Mouse (Mus musculus) cerebellum, adult 8-10 months (tissue): ENCODE measurements around the gene Pkdrej.

Experiments
- DNase-seq: peaks from one replicate; pipeline ENCODE4 v3.0.0; 2022

Pkdrej gene

GRCm38 (mm10) chr15:85766677-85767076, 54.9 kb downstream of the Pkdrej start:
- DNase-seq, result no peak

- no peak for DNase-seq
Measured at GRCm38 (mm10) chr15:85765022-85765421, 56.5 kb downstream of the Pkdrej start.
